Mouse (Mus musculus) CD8-positive naive resting alpha-beta T cell, adult 2 months (primary cell): ENCODE measurements around the gene Efr3b.

Experiments used
- DNase-seq, 2 experiments: peaks; one replicate each; pipeline ENCODE4 v3.0.0; 2022; ENCODE audit warnings: low read depth in 2 of 2, low spot score in 2 of 2

Efr3b gene

GRCm38 (mm10) chr12:4037511-4037910, 1.2 kb downstream of the Efr3b start:
- DNase-seq: no peak

- no peak for DNase-seq
These were observed 2.6 kb downstream of the Efr3b start for GRCm38 (mm10) chr12:4036157-4036556.

- no peak for DNase-seq
These were observed 9.7 kb downstream of the Efr3b start for GRCm38 (mm10) chr12:4029064-4029463.

- DNase-seq: no peak
These were observed 10.2 kb downstream of the Efr3b start for GRCm38 (mm10) chr12:4028516-4028915.

- no peak for DNase-seq
These were observed 14.4 kb downstream of the Efr3b start for GRCm38 (mm10) chr12:4024356-4024755.

GRCm38 (mm10) chr12:4023501-4023900, 15.2 kb downstream of the Efr3b start:
- DNase-seq: no peak

- DNase-seq: no peak
These were observed 15.9 kb downstream of the Efr3b start for GRCm38 (mm10) chr12:4022845-4023244.

- DNase-seq: no peak
These were observed 18.2 kb downstream of the Efr3b start for GRCm38 (mm10) chr12:4020505-4020904.

- no peak for DNase-seq
These were observed 22.4 kb downstream of the Efr3b start for GRCm38 (mm10) chr12:4016321-4016720.

GRCm38 (mm10) chr12:4015741-4016140, 23.0 kb downstream of the Efr3b start:
- no peak for DNase-seq

GRCm38 (mm10) chr12:4015255-4015654, 23.5 kb downstream of the Efr3b start:
- DNase-seq: no peak

GRCm38 (mm10) chr12:4011715-4012114, 27.0 kb downstream of the Efr3b start:
- DNase-seq: no peak

GRCm38 (mm10) chr12:4011301-4011700, 27.4 kb downstream of the Efr3b start:
- no peak for DNase-seq

GRCm38 (mm10) chr12:4008731-4009130, 30.0 kb downstream of the Efr3b start:
- no peak for DNase-seq

GRCm38 (mm10) chr12:4007766-4008165, 30.9 kb downstream of the Efr3b start:
- DNase-seq: no peak

GRCm38 (mm10) chr12:4007181-4007580, 31.5 kb downstream of the Efr3b start:
- DNase-seq: no peak

- no peak for DNase-seq
These were observed 32.6 kb downstream of the Efr3b start for GRCm38 (mm10) chr12:4006079-4006478.

- DNase-seq: no peak
These were observed 34.1 kb downstream of the Efr3b start for GRCm38 (mm10) chr12:4004648-4005047.

GRCm38 (mm10) chr12:4000406-4000805, 38.3 kb downstream of the Efr3b start:
- no peak for DNase-seq

- DNase-seq: no peak
These were observed 42.0 kb downstream of the Efr3b start for GRCm38 (mm10) chr12:3996749-3997148.

GRCm38 (mm10) chr12:3991047-3991446, 47.7 kb downstream of the Efr3b start:
- DNase-seq: no peak

- no peak for DNase-seq
These were observed 48.8 kb downstream of the Efr3b start for GRCm38 (mm10) chr12:3989943-3990342.

GRCm38 (mm10) chr12:3984446-3984845, 54.3 kb downstream of the Efr3b start:
- DNase-seq: no peak

- DNase-seq: peak; percentile 68 to 75
These were observed 55.0 kb downstream of the Efr3b start for GRCm38 (mm10) chr12:3983736-3984135.
